ENCODE assay signal across 7 mouse cellular contexts in genomic region chr5:134932179-134932902, GRCm38 (mm10). TPM values are rescaled to one million over a fixed set of nuclear protein-coding genes. Genes with fewer than 3 reads are reported as not detected.
DNase-seq lines count a peak whose midpoint lies in the region; ATAC-seq lines count a peak whose summit lies in the region.

Gene Mettl27 (plus strand): TSS chr5:134932368.

- peak within 1 kb of the TSS; percentile 78 for H3K9ac ChIP-seq in midbrain, embryonic 13.5 days (replicated peaks)

- DNase-seq in adrenal gland, postnatal 10 days, result peak; percentile 92
- peak; percentile 93 for DNase-seq in embryonic facial prominence, embryonic 10.5 days (ENCODE audit: low spot score)
- DNase-seq in kidney, adult 11 months, result peak; percentile 94
- DNase-seq in limb, embryonic 10.5 days (ENCODE audit: low spot score), result peak; percentile 91
- DNase-seq in spleen, adult 12 weeks (ENCODE audit: low spot score), result peak; percentile 86

- peaks cover 22% of the 10 kb centered on the region for H3K36me3 ChIP-seq in embryonic facial prominence, embryonic 10.5 days (replicated peaks)
- peaks cover 17% of the 10 kb centered on the region for H3K36me3 ChIP-seq in limb, embryonic 10.5 days
- no peaks in the 10 kb centered on the region for H3K36me3 ChIP-seq in midbrain, embryonic 13.5 days

- ATAC-seq in granulocyte monocyte progenitor cell, adult 5-6 weeks (replicated peaks; ENCODE audit: poor library complexity, severe bottlenecking), result peak; percentile 93
- peak; percentile 96 for ATAC-seq in midbrain, embryonic 13.5 days

- H3K4me2 ChIP-seq in midbrain, embryonic 13.5 days (replicated peaks), result peak within 1 kb of the TSS; percentile 94

- WGBS in embryonic facial prominence, embryonic 10.5 days, result under 1% methylated on average over 41 of the region's 41 CpGs
- WGBS in limb, embryonic 10.5 days, result 1% methylated on average over 41 of the region's 41 CpGs
- WGBS in midbrain, embryonic 13.5 days, result 1% methylated on average over 41 of the region's 41 CpGs

- peaks cover 10% of the 10 kb centered on the region for H3K4me1 ChIP-seq in embryonic facial prominence, embryonic 10.5 days
- H3K4me1 ChIP-seq in limb, embryonic 10.5 days, result peaks cover 7% of the 10 kb centered on the region
- peaks cover 7% of the 10 kb centered on the region for H3K4me1 ChIP-seq in midbrain, embryonic 13.5 days (replicated peaks)

- no peaks in the 10 kb centered on the region; the same call in 1 of the 2 replicates for H3K27me3 ChIP-seq in embryonic facial prominence, embryonic 10.5 days (replicated peaks; ENCODE audit: low read depth, poor library complexity, severe bottlenecking)
- H3K27me3 ChIP-seq in limb, embryonic 10.5 days (ENCODE audit: low read depth, poor library complexity, severe bottlenecking), result no peaks in the 10 kb centered on the region
- H3K27me3 ChIP-seq in midbrain, embryonic 13.5 days, result no peaks in the 10 kb centered on the region

- no peaks in the 10 kb centered on the region for H3K9me3 ChIP-seq in embryonic facial prominence, embryonic 10.5 days
- no peaks in the 10 kb centered on the region for H3K9me3 ChIP-seq in limb, embryonic 10.5 days (replicated peaks)
- no peaks in the 10 kb centered on the region for H3K9me3 ChIP-seq in midbrain, embryonic 13.5 days

- H3K27ac ChIP-seq in embryonic facial prominence, embryonic 10.5 days (replicated peaks), result peak within 1 kb of the TSS; percentile 89
- H3K27ac ChIP-seq in limb, embryonic 10.5 days, result peak within 1 kb of the TSS; percentile 89
- no peak within 1 kb of the TSS for H3K27ac ChIP-seq in midbrain, embryonic 13.5 days

- H3K4me3 ChIP-seq in embryonic facial prominence, embryonic 10.5 days, result peak within 1 kb of the TSS; percentile 78
- H3K4me3 ChIP-seq in limb, embryonic 10.5 days, result peak within 1 kb of the TSS; percentile 80
- peak within 1 kb of the TSS; percentile 66 for H3K4me3 ChIP-seq in midbrain, embryonic 13.5 days (replicated peaks)

RNA-seq across cellular contexts. Expression of gene Mettl27, which starts in this region (rescaled TPM):
- total RNA-seq in adrenal gland, postnatal 10 days (2021), result 10 to 100 TPM; 23.6 to 24.2 TPM
- polyA plus RNA-seq in embryonic facial prominence, embryonic 10.5 days (2016; fragmentation: Nextera tagmentation; extraction: Ambion mirVana), result 14.8 and 17.0 TPM in 2 replicates
- 1.7 and 3.9 TPM in 2 replicates for total RNA-seq in granulocyte monocyte progenitor cell, adult 5-6 weeks (2014; fragmentation: Nextera tagmentation)
- 1.2 and 2.2 TPM in 2 replicates for total RNA-seq in granulocyte monocyte progenitor cell, adult 5-6 weeks (2017)
- polyA plus RNA-seq in limb, embryonic 10.5 days (2016; fragmentation: Nextera tagmentation; extraction: Ambion mirVana), result 11.0 and 16.5 TPM in 2 replicates
- 7.5 and 7.7 TPM in 2 replicates for polyA plus RNA-seq in midbrain, embryonic 13.5 days (2015; fragmentation: Nextera tagmentation; extraction: Ambion mirVana)

Comparison
In these comparisons a context has a peak if more than half of its experiments do, and no peak if none do; other contexts are left out.
1. RNA of gene Mettl27 (total RNA-seq): 23.6 to 24.2 TPM in adrenal gland, postnatal 10 days; 1.2 to 3.9 TPM in granulocyte monocyte progenitor cell, adult 5-6 weeks; every median in the first group is over 4 times any median in the second.
2. Peak in every context shown above with its lines, with median percentiles within 50 percentile points of each other: DNase-seq and H3K4me3 ChIP-seq.